Mouse (Mus musculus): ENCODE results near the gene Unc13d. TPM values are rescaled to one million over a fixed set of nuclear protein-coding genes. Genes with fewer than 3 reads are reported as not detected.

Gene Unc13d
- polyA plus RNA-seq, 1 experiment from 2014 or later = 0.33 TPM

DNA sequence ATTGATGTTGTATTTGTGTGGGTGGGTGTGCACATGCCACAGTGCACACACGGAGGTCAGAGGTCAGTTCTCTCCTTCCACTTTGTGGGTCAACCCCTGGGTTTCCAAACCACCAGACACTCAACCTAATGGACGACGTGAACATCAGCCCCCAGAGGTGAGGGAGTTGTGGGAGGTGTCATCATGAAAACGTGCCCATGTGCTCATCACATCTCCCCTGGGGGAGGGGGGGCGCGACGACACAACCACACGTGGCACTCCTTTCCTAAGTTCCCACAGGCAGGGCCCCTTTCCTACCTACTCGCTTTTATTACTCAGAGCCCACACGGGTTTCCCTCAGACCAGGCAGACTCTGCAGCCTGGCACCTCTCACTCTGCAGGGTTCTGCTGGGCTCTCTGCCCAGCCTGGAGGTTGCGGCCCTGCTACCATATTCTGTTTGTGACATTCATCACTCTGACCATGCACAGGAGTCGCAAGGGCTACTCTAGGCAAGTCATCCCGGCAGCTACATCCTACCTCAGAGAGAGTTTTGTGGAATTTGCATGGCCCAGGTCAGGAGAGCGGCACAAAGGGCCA lies 5.4 kb upstream of the Unc13d start:
- no peak for ATAC-seq
- POLR2A ChIA-PET = no interaction called here
- no peak for TF ChIP-seq CTCF (IDR thresholded peaks at IDR 0.05)
- no peaks in the 10 kb centered on the region for H3K27me3 ChIP-seq
- no peak for DNase-seq (ENCODE audit: low read depth, low spot score)
- in situ Hi-C loops (cut with MboI; ENCODE audit: low pct_unique_long_range_greater_than_20kb) = no loop called here
- CTCF ChIA-PET = no interaction called here

DNA sequence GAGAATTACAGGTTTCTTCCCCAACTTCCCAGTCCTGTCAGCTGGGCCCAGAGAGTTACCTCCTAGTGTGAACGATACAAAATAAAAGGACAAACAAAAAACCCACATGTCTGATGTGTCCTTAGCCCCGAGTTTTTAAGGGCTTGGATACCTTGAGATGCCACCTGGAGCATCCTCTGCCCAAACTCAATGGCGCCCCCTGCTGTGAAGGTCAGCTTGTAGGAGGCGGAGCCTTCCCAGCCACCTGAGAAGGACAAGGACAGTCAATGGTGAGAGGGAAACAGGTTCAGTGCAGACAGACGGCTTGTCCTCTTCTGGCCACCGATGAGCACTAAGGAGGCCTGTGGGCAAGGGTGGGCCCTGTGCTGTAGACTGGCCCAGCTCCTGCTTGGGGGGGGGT lies 3.3 kb upstream of the Unc13d start:
- no peak for DNase-seq (ENCODE audit: low read depth, low spot score)
- in situ Hi-C loops (cut with MboI; ENCODE audit: low pct_unique_long_range_greater_than_20kb) = no loop called here

DNA sequence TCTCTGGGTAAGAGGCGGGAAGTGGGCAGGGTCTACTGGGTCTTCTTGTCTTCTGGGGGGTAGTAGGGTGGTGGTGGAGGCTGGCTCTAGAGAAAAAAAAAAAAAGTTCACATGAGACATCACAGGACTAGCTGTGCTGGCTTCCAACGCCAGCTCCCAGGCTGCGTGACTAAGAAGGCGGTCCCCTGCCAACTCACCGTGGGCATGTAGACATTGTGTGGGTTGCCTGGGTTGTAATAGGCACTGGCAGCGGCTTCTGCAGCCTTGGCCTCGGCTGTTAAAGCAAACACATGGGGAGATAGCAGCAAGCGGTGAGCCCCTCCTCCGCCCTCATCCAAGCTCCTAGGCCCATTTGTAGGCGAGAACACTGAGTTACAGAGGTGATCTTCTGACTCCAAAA lies 1.8 kb upstream of the Unc13d start:
- no peak for DNase-seq (ENCODE audit: low read depth, low spot score)
- in situ Hi-C loops (cut with MboI; ENCODE audit: low pct_unique_long_range_greater_than_20kb) = no loop called here
- no peak for ATAC-seq
- POLR2A ChIA-PET = interaction anchor here (0.5 to 1.5 kb wide), 4 partner anchors 22 to 630 kb away, joined by 3 to 6 read pairs (median 3); partner anchors contain the start of genes Trim65 and Unk
- no peak for TF ChIP-seq CTCF (IDR thresholded peaks at IDR 0.05)
- H3K27me3 ChIP-seq = no peaks in the 10 kb centered on the region
- CTCF ChIA-PET = no interaction called here

More for the DNA sequence above, 3.3 kb upstream of the Unc13d start:
- H3K27me3 ChIP-seq = no peaks in the 10 kb centered on the region
- ATAC-seq = no peak
- TF ChIP-seq CTCF (IDR thresholded peaks at IDR 0.05) = no peak
- ChIA-PET CTCF (no interaction called here), POLR2A (interaction anchor here (1.5 kb wide), 2 partner anchors 8 to 20 kb away, joined by 3 to 4 read pairs; no protein-coding TSS in a partner anchor)

DNA sequence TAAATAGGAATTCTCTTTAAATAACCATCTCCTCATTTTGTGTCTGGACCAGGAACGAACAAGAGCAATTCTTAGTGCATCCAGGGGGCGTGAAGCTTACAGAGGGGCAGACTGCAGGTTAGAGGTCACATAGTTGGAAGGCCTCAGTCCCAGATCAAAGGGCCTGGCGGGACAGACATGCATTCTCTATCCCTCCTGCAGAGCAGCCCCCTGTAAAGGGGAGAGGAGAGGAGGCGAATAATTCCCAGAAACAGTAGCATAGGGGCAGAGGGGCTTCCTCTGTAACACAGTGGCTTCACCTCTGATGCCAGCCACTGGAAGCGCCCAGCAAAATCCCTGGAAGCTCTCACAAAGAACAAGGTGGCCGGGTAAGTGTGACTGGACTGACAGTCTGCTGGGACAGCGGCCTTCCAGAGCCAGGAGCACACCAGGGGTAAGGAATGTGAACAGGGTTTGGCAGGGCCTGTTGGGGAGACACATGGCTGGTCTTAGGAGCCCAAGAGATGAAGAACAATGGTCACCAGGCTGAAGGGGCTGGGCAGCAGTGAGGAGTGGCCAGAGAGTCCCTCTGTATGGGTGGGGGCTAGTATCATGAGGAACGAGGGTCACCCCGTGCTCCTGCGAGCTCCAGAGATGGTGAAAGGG lies 1.0 kb upstream of the Unc13d start:
- no peak for ATAC-seq
- TF ChIP-seq CTCF (IDR thresholded peaks at IDR 0.05) = no peak
- no peaks in the 10 kb centered on the region for H3K27me3 ChIP-seq
- CTCF ChIA-PET = no interaction called here
- in situ Hi-C loops (cut with MboI; ENCODE audit: low pct_unique_long_range_greater_than_20kb) = no loop called here
- DNase-seq (ENCODE audit: low read depth, low spot score) = no peak
- POLR2A ChIA-PET = interaction anchor here (1.0 kb wide), 1 partner anchor 52 kb away, joined by 3 read pairs; the partner anchor contains the start of gene Trim65

GRCm38 (mm10) chr11:116078221-116078620 lies 460 bp upstream of the Unc13d start:
- DNase-seq (ENCODE audit: low read depth, low spot score) (no peak), ATAC-seq (no peak)
- TF ChIP-seq CTCF (IDR thresholded peaks at IDR 0.05) = no peak
- no peaks in the 10 kb centered on the region for H3K27me3 ChIP-seq
- ChIA-PET POLR2A (interaction anchor here (0.7 kb wide), 1 partner anchor 8 kb away, joined by 3 read pairs; no protein-coding TSS in a partner anchor), CTCF (interaction anchor here (0.7 kb wide), 1 partner anchor 10 kb away, joined by 3 read pairs; no protein-coding TSS in a partner anchor)
- in situ Hi-C loops (cut with MboI; ENCODE audit: low pct_unique_long_range_greater_than_20kb) = no loop called here

DNA sequence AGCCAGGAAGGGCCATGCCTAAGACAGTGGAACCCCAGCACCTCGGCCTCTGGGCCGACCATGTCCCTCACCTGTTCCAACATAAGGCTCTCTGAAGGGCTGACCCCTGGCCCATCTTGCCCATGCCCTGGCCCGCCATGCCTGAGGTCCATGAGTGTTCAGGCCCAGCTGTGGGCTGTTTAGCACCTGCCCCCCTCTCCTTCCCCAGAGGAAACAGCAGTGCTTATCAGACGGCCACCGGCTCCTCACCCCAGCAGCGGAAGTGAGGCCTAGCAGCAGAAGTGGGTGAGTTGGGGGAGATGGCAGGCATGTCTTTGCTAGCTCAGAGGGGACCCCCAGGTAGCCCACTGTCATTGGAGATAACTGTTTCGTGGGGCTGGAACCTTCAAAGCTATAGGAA lies 925 bp downstream of the Unc13d start:
- in situ Hi-C loops (cut with MboI; ENCODE audit: low pct_unique_long_range_greater_than_20kb) = no loop called here
- ATAC-seq (no peak), DNase-seq (ENCODE audit: low read depth, low spot score) (no peak)
- ChIA-PET POLR2A (interaction anchor here (0.6 kb wide), 1 partner anchor 16 kb away, joined by 3 read pairs; no protein-coding TSS in a partner anchor), CTCF (no interaction called here)
- no peaks in the 10 kb centered on the region for H3K27me3 ChIP-seq
- no peak for TF ChIP-seq CTCF (IDR thresholded peaks at IDR 0.05)

DNA sequence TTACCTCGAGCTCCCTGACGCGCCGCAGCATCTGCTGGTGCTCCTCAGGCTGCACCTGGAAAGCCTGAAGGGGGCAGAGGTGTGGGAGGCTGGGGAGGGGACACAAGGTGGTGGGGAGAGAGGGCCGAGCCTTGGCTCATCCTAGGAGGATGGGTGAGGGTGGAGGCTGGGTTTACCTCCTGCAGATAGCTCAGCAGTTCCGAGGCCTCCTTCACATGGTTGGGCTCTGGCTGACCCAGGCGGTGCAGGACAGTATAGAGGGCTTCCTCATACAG lies 1.6 kb downstream of the Unc13d start:
- in situ Hi-C loops (cut with MboI; ENCODE audit: low pct_unique_long_range_greater_than_20kb) = no loop called here
- ChIA-PET CTCF (no interaction called here), POLR2A (no interaction called here)
- no peaks in the 10 kb centered on the region for H3K27me3 ChIP-seq
- TF ChIP-seq CTCF (IDR thresholded peaks at IDR 0.05) = no peak
- DNase-seq (ENCODE audit: low read depth, low spot score) = no peak
- no peak for ATAC-seq

GRCm38 (mm10) chr11:116075539-116076265 lies 2.1 kb downstream of the Unc13d start:
- in situ Hi-C loops (cut with MboI; ENCODE audit: low pct_unique_long_range_greater_than_20kb) = no loop called here
- TF ChIP-seq CTCF (IDR thresholded peaks at IDR 0.05) = no peak
- no peak for DNase-seq (ENCODE audit: low read depth, low spot score)
- POLR2A ChIA-PET = no interaction called here
- H3K27me3 ChIP-seq = no peaks in the 10 kb centered on the region
- CTCF ChIA-PET = interaction anchor here (1.3 kb wide), 1 partner anchor 9 kb away, joined by 4 read pairs; no protein-coding TSS in a partner anchor
- ATAC-seq = no peak

DNA sequence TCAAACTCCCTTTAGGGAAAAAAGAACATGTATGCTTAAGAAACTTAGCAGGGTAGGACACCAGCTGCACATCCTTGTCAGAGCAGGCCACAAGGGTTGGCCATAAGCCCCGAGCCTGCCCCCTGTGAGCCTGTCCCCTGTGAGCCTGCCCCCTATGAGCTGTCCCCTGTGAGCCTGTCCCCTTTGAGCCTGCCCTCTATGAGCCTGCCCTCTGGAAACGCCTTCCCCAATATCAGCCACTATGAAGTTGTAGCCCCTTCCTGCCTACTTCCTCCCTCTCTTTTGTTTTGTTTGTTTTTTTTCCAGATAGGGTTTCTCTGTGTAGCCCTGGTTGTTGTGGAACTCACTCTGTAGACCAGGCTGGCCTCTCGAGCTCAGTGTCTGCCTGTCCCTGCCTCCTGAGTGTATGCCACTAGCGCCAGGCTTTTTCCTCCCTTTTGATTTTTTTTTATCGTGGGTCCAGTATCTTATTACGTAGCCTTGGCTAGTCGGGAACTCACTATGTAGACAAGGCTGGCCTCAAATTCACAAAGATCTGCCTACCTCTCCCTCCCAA lies 3.2 kb downstream of the Unc13d start:
- no peak for DNase-seq (ENCODE audit: low read depth, low spot score)
- no peak for ATAC-seq
- in situ Hi-C loops (cut with MboI; ENCODE audit: low pct_unique_long_range_greater_than_20kb) = no loop called here
- POLR2A ChIA-PET = no interaction called here
- CTCF ChIA-PET = interaction anchor here (1.3 kb wide), 1 partner anchor 10 kb away, joined by 4 read pairs; no protein-coding TSS in a partner anchor
- no peaks in the 10 kb centered on the region for H3K27me3 ChIP-seq
- no peak for TF ChIP-seq CTCF (IDR thresholded peaks at IDR 0.05)

GRCm38 (mm10) chr11:116072608-116073007 lies 5.2 kb downstream of the Unc13d start:
- no peak for TF ChIP-seq CTCF (IDR thresholded peaks at IDR 0.05)
- no peaks in the 10 kb centered on the region for H3K27me3 ChIP-seq
- POLR2A ChIA-PET = interaction anchor here (1.1 kb wide), 1 partner anchor 9 kb away, joined by 4 read pairs; no protein-coding TSS in a partner anchor
- in situ Hi-C loops (cut with MboI; ENCODE audit: low pct_unique_long_range_greater_than_20kb) = no loop called here
- CTCF ChIA-PET = interaction anchor here (1.5 kb wide), 1 partner anchor 12 kb away, joined by 4 read pairs; no protein-coding TSS in a partner anchor
- no peak for DNase-seq (ENCODE audit: low read depth, low spot score)
- no peak for ATAC-seq
